Mouse (Mus musculus) small intestine, adult 2 months (tissue): Measurements from ENCODE around the gene F9.
"Not testable (repeated sequence)": the region's sequence is repeated elsewhere in the genome, so short reads cannot be mapped to it uniquely, and the experiment has no call there.

Experiments
- CTCF ChIP-seq: fragments of 200-500 bp; IDR thresholded peaks from 2 replicates; pipeline ENCODE4 v1.5.1; 2012; ENCODE audit warnings: low read depth, mild to moderate bottlenecking, control low read depth, inconsistent platforms, low read length, moderate library complexity, mixed read lengths; ENCODE audit not compliant: insufficient replicate concordance, insufficient read length; ENCODE audit errors: extremely low read depth
- POLR2A ChIP-seq: fragments of 200-500 bp; IDR thresholded peaks from 2 replicates; pipeline ENCODE4 v1.6.1; 2012; ENCODE audit warnings: low read depth, mild to moderate bottlenecking, control low read depth, inconsistent platforms, low read length, moderate library complexity

GRCm38 (mm10) chrX:59969767-59970166 is 29.5 kb upstream of the F9 start:
- TF ChIP-seq CTCF, POLR2A: not testable (repeated sequence)
